Comparison of ENCODE assay signal across 10 mouse cellular contexts in the genomic region with DNA sequence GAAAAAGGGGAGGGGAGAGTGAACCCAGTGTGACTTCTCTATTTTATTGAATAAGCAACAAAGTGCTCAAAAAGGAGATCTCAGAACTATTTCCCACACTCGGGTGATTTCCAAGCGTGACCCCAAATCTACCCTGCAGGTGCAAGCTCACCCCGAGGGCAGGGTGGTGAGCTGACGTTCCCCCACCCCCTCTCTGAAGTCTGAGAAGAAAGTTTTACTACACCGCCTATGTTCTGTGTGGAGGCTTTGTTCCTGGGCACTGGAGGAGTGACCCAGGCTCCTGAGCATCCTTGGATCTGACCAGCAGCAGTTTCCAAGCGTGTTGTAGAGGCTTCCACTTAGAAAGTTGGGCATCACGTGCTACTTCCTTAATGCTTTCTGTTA. TPM values are rescaled to one million over a fixed set of nuclear protein-coding genes. Genes with fewer than 3 reads are reported as not detected.
DNase-seq lines count a peak whose midpoint lies in the region; ATAC-seq and TF ChIP-seq lines count a peak whose summit lies in the region.
"Had no signal": no experiment of that assay in that cellular context is flagged by ENCODE, and none has a peak within 500 bp of the region (broad histone marks: within the 10 kb centered on the region; RNA-seq: fewer than 3 reads in every experiment).

No protein-coding gene starts in this region.

- no peak for DNase-seq in kidney, adult 2 months
- DNase-seq in embryonic facial prominence, embryonic 11.5 days (ENCODE audit: low spot score), result no peak
- DNase-seq in intestine, embryonic 14.5 days (ENCODE audit: low spot score), result no peak
- DNase-seq in Muller cell, postnatal 12 days (ENCODE audit: inconsistent ontology term), result no peak
- no peak for DNase-seq in adrenal gland, adult 2 months
- no peak for DNase-seq in retina, postnatal 1 day

- peaks cover 20% of the 10 kb centered on the region for H3K27me3 ChIP-seq in kidney, embryonic 15.5 days
- H3K27me3 ChIP-seq in kidney, adult 2 months (replicated peaks; ENCODE audit: control insufficient read depth, insufficient read depth, low read length), result no peaks in the 10 kb centered on the region
- H3K27me3 ChIP-seq in embryonic facial prominence, embryonic 11.5 days (ENCODE audit: control insufficient read depth, insufficient read depth, low read length), result no peaks in the 10 kb centered on the region
- H3K27me3 ChIP-seq in intestine, embryonic 14.5 days (replicated peaks; ENCODE audit: control insufficient read depth, insufficient read depth, low read length), result peaks cover 15% of the 10 kb centered on the region
- no peaks in the 10 kb centered on the region for H3K27me3 ChIP-seq in neural tube, embryonic 14.5 days (ENCODE audit: control insufficient read depth, insufficient read depth, low read length)

- H3K4me1 ChIP-seq in kidney, embryonic 15.5 days, result peaks cover 10% of the 10 kb centered on the region
- H3K4me1 ChIP-seq in kidney, adult 2 months (ENCODE audit: control insufficient read depth, insufficient read depth, low read length), result no peaks in the 10 kb centered on the region
- H3K4me1 ChIP-seq in embryonic facial prominence, embryonic 11.5 days (ENCODE audit: control insufficient read depth, insufficient read depth, low read length), result no peaks in the 10 kb centered on the region
- no peaks in the 10 kb centered on the region for H3K4me1 ChIP-seq in intestine, embryonic 14.5 days (replicated peaks; ENCODE audit: control insufficient read depth, insufficient read depth, low read length)
- H3K4me1 ChIP-seq in neural tube, embryonic 14.5 days (ENCODE audit: control insufficient read depth, insufficient read depth, low read length), result no peaks in the 10 kb centered on the region

- no peaks in the 10 kb centered on the region for H3K9me3 ChIP-seq in kidney, embryonic 15.5 days (replicated peaks)
- no peaks in the 10 kb centered on the region for H3K9me3 ChIP-seq in embryonic facial prominence, embryonic 11.5 days (replicated peaks; ENCODE audit: control insufficient read depth, low read length)
- H3K9me3 ChIP-seq in intestine, embryonic 14.5 days (ENCODE audit: control insufficient read depth, low read length), result no peaks in the 10 kb centered on the region
- no peaks in the 10 kb centered on the region for H3K9me3 ChIP-seq in neural tube, embryonic 14.5 days (ENCODE audit: control insufficient read depth, low read length)

- no peak for TF ChIP-seq CTCF in kidney, adult 2 months (conservative IDR thresholded peaks at IDR 0.05; ENCODE audit: insufficient read depth, insufficient read length, low read depth, low read length)

- no peak for TF ChIP-seq POLR2A in kidney, adult 2 months (IDR thresholded peaks at IDR 0.05; ENCODE audit: low read depth, low read length)

- H3K4me3 ChIP-seq in kidney, embryonic 15.5 days (replicated peaks), result peak overlapping the region; percentile 57
- no peak overlapping the region for H3K4me3 ChIP-seq in kidney, adult 2 months (ENCODE audit: insufficient read depth, low read depth, low read length)
- peak overlapping the region; percentile 47 for H3K4me3 ChIP-seq in embryonic facial prominence, embryonic 11.5 days (ENCODE audit: low read depth, low read length)
- peak overlapping the region; percentile 46; the same call in 1 of the 2 replicates for H3K4me3 ChIP-seq in intestine, embryonic 14.5 days (ENCODE audit: low read depth, low read length)
- H3K4me3 ChIP-seq in neural tube, embryonic 14.5 days (ENCODE audit: low read depth, low read length), result peak overlapping the region; percentile 57

- H3K27ac ChIP-seq in kidney, embryonic 15.5 days, result no peak overlapping the region
- no peak overlapping the region for H3K27ac ChIP-seq in kidney, adult 2 months (ENCODE audit: insufficient read depth, low read depth, low read length)
- H3K27ac ChIP-seq in embryonic facial prominence, embryonic 11.5 days (replicated peaks; ENCODE audit: low read depth, low read length), result no peak overlapping the region
- H3K27ac ChIP-seq in intestine, embryonic 14.5 days (ENCODE audit: low read depth), result no peak overlapping the region
- H3K27ac ChIP-seq in neural tube, embryonic 14.5 days (ENCODE audit: low read depth, low read length), result no peak overlapping the region

- H3K4me2 ChIP-seq in kidney, embryonic 15.5 days, result peak overlapping the region; percentile 96
- H3K4me2 ChIP-seq in embryonic facial prominence, embryonic 11.5 days (ENCODE audit: low read depth, low read length), result peak overlapping the region; percentile 81; the same call in 1 of the 2 replicates
- H3K4me2 ChIP-seq in intestine, embryonic 14.5 days (ENCODE audit: low read length), result peak overlapping the region; percentile 95
- H3K4me2 ChIP-seq in neural tube, embryonic 14.5 days (ENCODE audit: low read depth, low read length), result peak overlapping the region; percentile 85

- peak; percentile 49; the same call in 1 of the 2 replicates for ATAC-seq in kidney, embryonic 15.5 days (replicated peaks; ENCODE audit: low FRiP score)
- no peak for ATAC-seq in embryonic facial prominence, embryonic 11.5 days (replicated peaks; ENCODE audit: insufficient number of reproducible peaks, low FRiP score, low TSS enrichment, low read depth)
- ATAC-seq in intestine, embryonic 14.5 days (replicated peaks; ENCODE audit: low FRiP score, low TSS enrichment, low read depth), result no peak
- 0 out of 2 replicates have a peak, but pooled peaks have one; percentile 25 for ATAC-seq in neural tube, embryonic 14.5 days (ENCODE audit: low read depth)

- 15% methylated on average over 7 of the region's 7 CpGs for WGBS in kidney, embryonic 15.5 days
- WGBS in kidney, adult 2 months, result 39% methylated on average over 7 of the region's 7 CpGs
- WGBS in embryonic facial prominence, embryonic 11.5 days, result 14% methylated on average over 7 of the region's 7 CpGs
- 21% methylated on average over 7 of the region's 7 CpGs for WGBS in intestine, embryonic 14.5 days
- 10% methylated on average over 7 of the region's 7 CpGs for WGBS in neural tube, embryonic 14.5 days

- H3K9ac ChIP-seq in kidney, embryonic 15.5 days, result no peak overlapping the region; the same call in 1 of the 2 replicates
- H3K9ac ChIP-seq in embryonic facial prominence, embryonic 11.5 days (replicated peaks; ENCODE audit: low read length), result no peak overlapping the region
- no peak overlapping the region; the same call in 1 of the 2 replicates for H3K9ac ChIP-seq in intestine, embryonic 14.5 days (ENCODE audit: low read length)
- peak overlapping the region; percentile 47; the same call in 1 of the 2 replicates for H3K9ac ChIP-seq in neural tube, embryonic 14.5 days (replicated peaks; ENCODE audit: low read depth, low read length)

- no peaks in the 10 kb centered on the region for H3K36me3 ChIP-seq in kidney, embryonic 15.5 days
- no peaks in the 10 kb centered on the region for H3K36me3 ChIP-seq in kidney, adult 2 months (ENCODE audit: control insufficient read depth, insufficient read depth, low read length)
- H3K36me3 ChIP-seq in embryonic facial prominence, embryonic 11.5 days (replicated peaks; ENCODE audit: control insufficient read depth, insufficient read depth, low read depth, low read length), result no peaks in the 10 kb centered on the region
- no peaks in the 10 kb centered on the region for H3K36me3 ChIP-seq in intestine, embryonic 14.5 days (ENCODE audit: control insufficient read depth, insufficient read depth, low read length)
- no peaks in the 10 kb centered on the region for H3K36me3 ChIP-seq in neural tube, embryonic 14.5 days (ENCODE audit: control insufficient read depth, insufficient read depth, low read length)

RNA-seq across cellular contexts. Expression of a gene that starts 0.5 kb away (rescaled TPM):
- 0.86 and 1.2 TPM in 2 replicates for polyA plus RNA-seq in kidney, embryonic 15.5 days (2015; fragmentation: Nextera tagmentation; extraction: Ambion mirVana)
- 0.03 TPM in 1 of 2 replicates, not detected in the other for polyA plus RNA-seq in kidney, adult 2 months (2012; rRNA removed)
- polyA plus RNA-seq in embryonic facial prominence, embryonic 11.5 days (2014; fragmentation: Nextera tagmentation; extraction: Ambion mirVana), result 1.5 and 1.7 TPM in 2 replicates
- 0.42 and 0.61 TPM in 2 replicates for polyA plus RNA-seq in intestine, embryonic 14.5 days (2014; fragmentation: Nextera tagmentation; extraction: Ambion mirVana)
- polyA plus RNA-seq in neural tube, embryonic 14.5 days (2014; fragmentation: Nextera tagmentation; extraction: Ambion mirVana), result 4.9 and 6.4 TPM in 2 replicates
- under 1 TPM in 1 of 2 experiments, not detected in 1; 0.07 TPM for total RNA-seq in adrenal gland, adult 2 months (2021)
- polyA plus RNA-seq in adrenal gland, adult 2 months (2012; rRNA removed), result 0.04 TPM in 2 replicates
- total RNA-seq: hematopoietic stem cell, adult 5-6 weeks; monocyte, adult 5-6 weeks had no signal

RNA-seq across cellular contexts. Expression of a gene that starts 48.6 kb away (rescaled TPM):
- 65.6 TPM in 2 replicates for polyA plus RNA-seq in kidney, embryonic 15.5 days (2015; fragmentation: Nextera tagmentation; extraction: Ambion mirVana)
- polyA plus RNA-seq in kidney, adult 2 months (2012; rRNA removed), result 23.3 and 25.9 TPM in 2 replicates
- polyA plus RNA-seq in embryonic facial prominence, embryonic 11.5 days (2014; fragmentation: Nextera tagmentation; extraction: Ambion mirVana), result 61.8 and 62.9 TPM in 2 replicates
- polyA plus RNA-seq in intestine, embryonic 14.5 days (2014; fragmentation: Nextera tagmentation; extraction: Ambion mirVana), result 56.2 and 59.7 TPM in 2 replicates
- polyA plus RNA-seq in neural tube, embryonic 14.5 days (2014; fragmentation: Nextera tagmentation; extraction: Ambion mirVana), result 57.5 and 59.0 TPM in 2 replicates
- total RNA-seq in adrenal gland, adult 2 months (2021), result 100 to 1,000 TPM; 134 to 204 TPM
- polyA plus RNA-seq in adrenal gland, adult 2 months (2012; rRNA removed), result 29.0 and 30.5 TPM in 2 replicates

RNA-seq across cellular contexts. Expression of a gene that starts 55.9 kb away (rescaled TPM):
- 0.19 and 0.42 TPM in 2 replicates for polyA plus RNA-seq in kidney, embryonic 15.5 days (2015; fragmentation: Nextera tagmentation; extraction: Ambion mirVana)
- 1.5 and 1.8 TPM in 2 replicates for polyA plus RNA-seq in kidney, adult 2 months (2012; rRNA removed)
- 0.32 TPM in 1 of 2 replicates, not detected in the other for polyA plus RNA-seq in embryonic facial prominence, embryonic 11.5 days (2014; fragmentation: Nextera tagmentation; extraction: Ambion mirVana)
- not detected in 2 replicates for polyA plus RNA-seq in intestine, embryonic 14.5 days (2014; fragmentation: Nextera tagmentation; extraction: Ambion mirVana)
- polyA plus RNA-seq in neural tube, embryonic 14.5 days (2014; fragmentation: Nextera tagmentation; extraction: Ambion mirVana), result 0.37 TPM in 1 of 2 replicates, not detected in the other
- total RNA-seq in adrenal gland, adult 2 months (2021), result under 1 TPM in 1 of 2 experiments, not detected in 1; 0.69 TPM
- polyA plus RNA-seq in adrenal gland, adult 2 months (2012; rRNA removed), result 0.24 TPM in 1 of 2 replicates, not detected in the other
- total RNA-seq: hematopoietic stem cell, adult 5-6 weeks; monocyte, adult 5-6 weeks had no signal

Comparison
In these comparisons a context has a peak if more than half of its experiments do, and no peak if none do; other contexts are left out.
1. ATAC-seq: peak in kidney, embryonic 15.5 days (single experiment) and neural tube, embryonic 14.5 days (single experiment); none in embryonic facial prominence, embryonic 11.5 days (single experiment) and intestine, embryonic 14.5 days (single experiment).
2. Peak in every context shown above with its lines, with median percentiles within 50 percentile points of each other: H3K4me2 ChIP-seq.